Mouse (Mus musculus): ENCODE measurements around the gene Itgb3. TPM values are rescaled to one million over a fixed set of nuclear protein-coding genes. Genes with fewer than 3 reads are reported as not detected.

The Itgb3 gene
- polyA plus RNA-seq, 1 experiment from 2014 or later: 8.9 TPM

DNA sequence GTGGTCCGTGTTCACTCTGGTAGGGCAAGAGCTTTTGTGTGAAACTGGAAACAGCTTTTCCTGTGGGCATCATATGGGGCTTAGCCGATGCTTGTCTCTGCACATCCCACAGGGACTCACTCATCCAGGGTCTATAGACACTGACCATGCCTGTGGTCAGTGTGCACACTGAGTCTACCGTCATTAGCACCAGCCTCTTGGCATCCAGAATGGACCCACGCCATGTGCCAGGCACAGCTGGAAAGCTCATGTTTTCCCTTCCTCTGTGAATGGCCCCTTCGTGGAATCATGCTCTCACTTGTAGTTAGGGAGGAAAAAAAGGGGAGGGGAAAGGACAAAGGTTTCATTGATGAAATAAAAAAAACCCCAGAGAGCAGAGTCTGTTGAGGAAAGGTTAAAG, 30.2 kb downstream of the Itgb3 start:
- H3K4me1 ChIP-seq (ENCODE audit: control insufficient read depth, insufficient read depth, low read length): no peaks in the 10 kb centered on the region
- no peaks in the 10 kb centered on the region for H3K9me3 ChIP-seq (replicated peaks; ENCODE audit: control insufficient read depth, low read length)
- no peak overlapping the region for H3K27ac ChIP-seq (ENCODE audit: low read length)
- H3K4me3 ChIP-seq (replicated peaks; ENCODE audit: low read length): no peak overlapping the region
- no peak overlapping the region for H3K9ac ChIP-seq (ENCODE audit: low read length)
- no peak for ATAC-seq (ENCODE audit: insufficient read depth, low FRiP score)
- H3K27me3 ChIP-seq (ENCODE audit: control insufficient read depth, insufficient read depth, low read length): no peaks in the 10 kb centered on the region
- H3K4me2 ChIP-seq (ENCODE audit: low read depth, low read length): no peak overlapping the region
- H3K36me3 ChIP-seq (ENCODE audit: control insufficient read depth, insufficient read depth, low read length): no peaks in the 10 kb centered on the region; the same call in 1 of the 2 replicates
- 74% methylated on average over 5 of the region's 5 CpGs for WGBS

DNA sequence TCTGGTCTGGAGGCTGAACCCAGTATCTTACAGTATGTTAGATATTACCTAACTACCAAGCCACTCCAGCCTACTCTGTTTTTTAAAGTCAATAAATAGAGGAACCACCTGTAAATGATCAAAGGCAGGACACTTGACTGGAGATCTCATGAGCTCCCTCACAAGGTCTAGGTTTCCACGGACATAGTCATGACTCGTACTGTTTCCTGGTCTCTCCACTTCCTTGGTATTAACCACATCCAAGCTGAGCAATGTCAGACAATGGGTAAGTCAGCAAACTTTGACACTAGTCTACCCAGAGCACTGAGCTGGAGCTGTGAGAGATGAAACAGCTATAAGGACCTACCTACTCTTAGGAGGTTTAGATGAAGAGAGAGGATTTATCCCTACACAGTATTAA, 31.1 kb downstream of the Itgb3 start:
- Histone ChIP-seq H3K27me3 (ENCODE audit: control insufficient read depth, insufficient read depth, low read length) (no peaks in the 10 kb centered on the region), H3K36me3 (ENCODE audit: control insufficient read depth, insufficient read depth, low read length) (no peaks in the 10 kb centered on the region; the same call in 1 of the 2 replicates), H3K9ac (ENCODE audit: low read length) (no peak overlapping the region), H3K4me2 (ENCODE audit: low read depth, low read length) (no peak overlapping the region), H3K4me1 (ENCODE audit: control insufficient read depth, insufficient read depth, low read length) (no peaks in the 10 kb centered on the region), H3K27ac (ENCODE audit: low read length) (no peak overlapping the region), H3K9me3 (replicated peaks; ENCODE audit: control insufficient read depth, low read length) (no peaks in the 10 kb centered on the region), H3K4me3 (replicated peaks; ENCODE audit: low read length) (no peak overlapping the region)
- 65% methylated on average over 2 of the region's 2 CpGs for WGBS
- no peak for ATAC-seq (ENCODE audit: insufficient read depth, low FRiP score)

DNA sequence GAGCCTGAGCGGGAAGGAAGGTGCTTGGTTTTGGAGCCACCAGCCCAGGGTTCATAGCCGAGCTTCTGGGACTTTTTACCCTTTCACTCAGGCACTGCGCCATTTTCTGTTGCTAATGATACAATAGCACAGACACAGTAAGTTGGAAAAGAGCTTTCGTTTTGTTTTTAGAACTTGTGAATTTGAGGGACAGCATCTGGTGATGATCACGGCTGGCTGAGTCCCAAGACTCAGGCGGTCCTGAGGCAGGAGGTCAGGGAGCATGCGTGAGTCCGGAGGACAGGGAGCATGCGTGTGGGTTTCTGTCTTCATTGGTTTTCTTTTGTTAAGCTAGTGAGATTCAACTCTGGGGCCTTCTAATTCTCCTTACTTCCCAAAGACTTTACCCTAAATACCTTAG, 31.8 kb downstream of the Itgb3 start:
- no peaks in the 10 kb centered on the region; the same call in 1 of the 2 replicates for H3K36me3 ChIP-seq (ENCODE audit: control insufficient read depth, insufficient read depth, low read length)
- H3K4me2 ChIP-seq (ENCODE audit: low read depth, low read length): no peak overlapping the region
- no peak for ATAC-seq (ENCODE audit: insufficient read depth, low FRiP score)
- no peaks in the 10 kb centered on the region for H3K27me3 ChIP-seq (ENCODE audit: control insufficient read depth, insufficient read depth, low read length)
- no peaks in the 10 kb centered on the region for H3K9me3 ChIP-seq (replicated peaks; ENCODE audit: control insufficient read depth, low read length)
- H3K4me3 ChIP-seq (replicated peaks; ENCODE audit: low read length): no peak overlapping the region
- H3K9ac ChIP-seq (ENCODE audit: low read length): no peak overlapping the region
- WGBS: 64% methylated on average over 9 of the region's 9 CpGs
- no peak overlapping the region for H3K27ac ChIP-seq (ENCODE audit: low read length)
- H3K4me1 ChIP-seq (ENCODE audit: control insufficient read depth, insufficient read depth, low read length): no peaks in the 10 kb centered on the region

DNA sequence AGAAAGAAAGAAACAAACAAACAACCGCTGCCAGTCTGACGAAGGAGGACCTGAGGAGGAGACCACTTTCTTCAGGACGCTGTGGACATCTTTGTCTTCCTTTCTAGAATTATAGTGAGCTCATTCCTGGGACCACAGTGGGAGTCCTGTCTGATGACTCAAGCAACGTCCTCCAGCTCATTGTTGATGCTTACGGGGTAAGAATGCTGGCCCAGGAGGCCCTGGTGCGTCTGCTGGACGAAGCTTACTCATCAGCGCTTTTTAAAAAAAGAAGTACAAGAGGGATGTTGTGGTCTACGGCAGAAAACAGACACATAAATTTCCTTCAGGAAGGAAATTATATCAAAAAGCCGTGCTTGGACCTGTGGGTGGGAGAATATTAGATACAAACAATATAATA, 33.1 kb downstream of the Itgb3 start:
- Histone ChIP-seq H3K4me3 (replicated peaks; ENCODE audit: low read length) (no peak overlapping the region), H3K9ac (ENCODE audit: low read length) (no peak overlapping the region), H3K27ac (ENCODE audit: low read length) (no peak overlapping the region), H3K27me3 (ENCODE audit: control insufficient read depth, insufficient read depth, low read length) (no peaks in the 10 kb centered on the region), H3K4me1 (ENCODE audit: control insufficient read depth, insufficient read depth, low read length) (no peaks in the 10 kb centered on the region), H3K36me3 (ENCODE audit: control insufficient read depth, insufficient read depth, low read length) (no peaks in the 10 kb centered on the region; the same call in 1 of the 2 replicates), H3K9me3 (replicated peaks; ENCODE audit: control insufficient read depth, low read length) (no peaks in the 10 kb centered on the region), H3K4me2 (ENCODE audit: low read depth, low read length) (no peak overlapping the region)
- no peak for ATAC-seq (ENCODE audit: insufficient read depth, low FRiP score)
- 78% methylated on average over 10 of the region's 10 CpGs for WGBS

DNA sequence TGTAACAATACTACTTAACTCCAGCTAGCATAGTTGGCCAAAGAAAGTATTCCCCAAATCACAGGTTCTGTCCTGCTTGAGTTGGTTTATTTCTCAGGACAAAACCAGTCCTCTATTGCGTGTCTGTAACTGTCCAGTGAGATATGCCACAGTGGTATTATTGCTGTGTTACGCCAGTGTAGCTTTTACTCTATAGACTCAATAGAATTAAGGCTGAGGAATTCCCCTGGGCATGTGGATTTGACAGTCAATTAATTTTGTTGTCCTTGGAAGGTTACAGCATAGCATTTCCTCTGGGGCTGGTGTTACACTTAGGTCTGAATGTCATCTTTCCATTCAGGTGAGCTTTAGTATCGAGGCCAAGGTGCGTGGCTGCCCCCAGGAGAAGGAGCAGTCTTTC, 35.4 kb downstream of the Itgb3 start:
- no peak for ATAC-seq (ENCODE audit: insufficient read depth, low FRiP score)
- no peaks in the 10 kb centered on the region for H3K27me3 ChIP-seq (ENCODE audit: control insufficient read depth, insufficient read depth, low read length)
- H3K36me3 ChIP-seq (ENCODE audit: control insufficient read depth, insufficient read depth, low read length): no peaks in the 10 kb centered on the region; the same call in 1 of the 2 replicates
- no peaks in the 10 kb centered on the region for H3K9me3 ChIP-seq (replicated peaks; ENCODE audit: control insufficient read depth, low read length)
- H3K4me1 ChIP-seq (ENCODE audit: control insufficient read depth, insufficient read depth, low read length): no peaks in the 10 kb centered on the region
- no peak overlapping the region for H3K4me2 ChIP-seq (ENCODE audit: low read depth, low read length)
- H3K27ac ChIP-seq (ENCODE audit: low read length): no peak overlapping the region
- no peak overlapping the region for H3K9ac ChIP-seq (ENCODE audit: low read length)
- no peak overlapping the region for H3K4me3 ChIP-seq (replicated peaks; ENCODE audit: low read length)
- 76% methylated on average over 4 of the region's 4 CpGs for WGBS

DNA sequence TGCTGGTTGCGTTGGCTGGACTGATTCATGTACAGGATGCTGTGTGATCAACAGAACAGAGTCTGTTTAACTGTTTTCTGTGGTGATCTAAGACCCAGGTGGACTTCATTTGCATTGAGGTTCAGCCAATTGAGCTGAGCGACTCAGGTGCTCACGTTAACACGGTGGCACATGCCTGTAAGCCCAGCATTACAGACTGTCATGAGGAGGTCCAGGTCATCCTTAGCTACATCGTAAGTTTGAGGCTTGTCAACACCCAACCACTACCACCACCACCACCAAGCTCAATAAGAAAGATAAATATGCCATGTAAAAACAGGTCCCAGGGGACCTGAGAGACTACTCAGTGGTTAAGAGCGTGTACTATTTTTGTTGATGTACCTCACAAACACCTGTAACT, 37.6 kb downstream of the Itgb3 start:
- WGBS: 90% methylated on average over 6 of the region's 6 CpGs
- H3K27me3 ChIP-seq (ENCODE audit: control insufficient read depth, insufficient read depth, low read length): no peaks in the 10 kb centered on the region
- no peak overlapping the region for H3K4me3 ChIP-seq (replicated peaks; ENCODE audit: low read length)
- no peak overlapping the region for H3K27ac ChIP-seq (ENCODE audit: low read length)
- H3K36me3 ChIP-seq (ENCODE audit: control insufficient read depth, insufficient read depth, low read length): no peaks in the 10 kb centered on the region
- no peaks in the 10 kb centered on the region for H3K4me1 ChIP-seq (ENCODE audit: control insufficient read depth, insufficient read depth, low read length)
- no peak overlapping the region for H3K9ac ChIP-seq (ENCODE audit: low read length)
- H3K9me3 ChIP-seq (replicated peaks; ENCODE audit: control insufficient read depth, low read length): no peaks in the 10 kb centered on the region
- H3K4me2 ChIP-seq (ENCODE audit: low read depth, low read length): no peak overlapping the region
- no peak for ATAC-seq (ENCODE audit: insufficient read depth, low FRiP score)

DNA sequence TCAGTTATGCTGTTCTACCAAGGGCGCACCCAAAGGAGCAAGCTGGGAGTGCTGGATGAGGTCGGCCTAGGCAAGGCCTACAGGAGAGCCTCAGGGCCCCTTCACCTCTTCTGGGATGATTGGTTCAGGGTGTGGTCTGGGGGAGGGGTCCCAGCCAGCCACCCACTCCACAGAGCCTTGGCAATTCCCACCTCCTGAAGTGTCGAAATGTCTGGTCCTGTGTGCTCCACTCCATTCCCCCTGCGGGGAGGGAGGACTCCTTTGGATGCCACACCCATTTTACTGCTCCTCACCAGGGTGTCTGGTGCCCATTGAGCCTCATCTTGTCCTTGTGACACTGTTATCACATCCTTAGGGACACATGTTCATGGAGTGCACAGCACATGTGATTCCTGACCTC, 38.4 kb downstream of the Itgb3 start:
- Histone ChIP-seq H3K4me1 (ENCODE audit: control insufficient read depth, insufficient read depth, low read length) (no peaks in the 10 kb centered on the region), H3K4me3 (replicated peaks; ENCODE audit: low read length) (no peak overlapping the region), H3K4me2 (ENCODE audit: low read depth, low read length) (no peak overlapping the region), H3K9me3 (replicated peaks; ENCODE audit: control insufficient read depth, low read length) (no peaks in the 10 kb centered on the region), H3K27me3 (ENCODE audit: control insufficient read depth, insufficient read depth, low read length) (no peaks in the 10 kb centered on the region), H3K9ac (ENCODE audit: low read length) (no peak overlapping the region), H3K36me3 (ENCODE audit: control insufficient read depth, insufficient read depth, low read length) (no peaks in the 10 kb centered on the region), H3K27ac (ENCODE audit: low read length) (no peak overlapping the region)
- ATAC-seq (ENCODE audit: insufficient read depth, low FRiP score): 0 out of 2 replicates have a peak, but pooled peaks have one; percentile 21
- WGBS: 64% methylated on average over 4 of the region's 4 CpGs

DNA sequence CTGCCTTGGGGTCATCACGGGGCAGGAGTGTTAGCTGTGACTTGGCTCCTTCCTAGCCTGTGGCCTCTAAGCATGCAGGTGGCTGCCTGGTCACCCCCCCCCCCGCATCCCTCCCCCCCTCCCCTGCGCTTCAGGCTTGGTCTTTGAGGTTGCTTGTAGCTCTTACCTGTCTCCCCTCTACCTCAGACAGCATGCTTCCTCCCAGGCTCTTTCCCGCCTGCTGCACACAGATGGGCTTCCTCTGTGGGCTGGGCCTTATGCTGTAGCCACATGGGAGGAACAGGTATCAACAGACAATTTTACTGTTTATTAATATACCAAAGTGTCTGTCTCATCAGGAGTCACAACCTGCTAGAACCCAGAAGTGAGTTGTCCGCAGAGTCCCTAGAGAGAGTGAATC, 38.8 kb downstream of the Itgb3 start:
- Histone ChIP-seq H3K9ac (ENCODE audit: low read length) (no peak overlapping the region), H3K4me1 (ENCODE audit: control insufficient read depth, insufficient read depth, low read length) (no peaks in the 10 kb centered on the region), H3K4me2 (ENCODE audit: low read depth, low read length) (no peak overlapping the region), H3K27me3 (ENCODE audit: control insufficient read depth, insufficient read depth, low read length) (no peaks in the 10 kb centered on the region), H3K9me3 (replicated peaks; ENCODE audit: control insufficient read depth, low read length) (no peaks in the 10 kb centered on the region), H3K36me3 (ENCODE audit: control insufficient read depth, insufficient read depth, low read length) (no peaks in the 10 kb centered on the region), H3K27ac (ENCODE audit: low read length) (peak overlapping the region; percentile 16; the same call in 1 of the 2 replicates), H3K4me3 (replicated peaks; ENCODE audit: low read length) (no peak overlapping the region)
- WGBS: 78% methylated on average over 5 of the region's 5 CpGs
- ATAC-seq (ENCODE audit: insufficient read depth, low FRiP score): no peak

DNA sequence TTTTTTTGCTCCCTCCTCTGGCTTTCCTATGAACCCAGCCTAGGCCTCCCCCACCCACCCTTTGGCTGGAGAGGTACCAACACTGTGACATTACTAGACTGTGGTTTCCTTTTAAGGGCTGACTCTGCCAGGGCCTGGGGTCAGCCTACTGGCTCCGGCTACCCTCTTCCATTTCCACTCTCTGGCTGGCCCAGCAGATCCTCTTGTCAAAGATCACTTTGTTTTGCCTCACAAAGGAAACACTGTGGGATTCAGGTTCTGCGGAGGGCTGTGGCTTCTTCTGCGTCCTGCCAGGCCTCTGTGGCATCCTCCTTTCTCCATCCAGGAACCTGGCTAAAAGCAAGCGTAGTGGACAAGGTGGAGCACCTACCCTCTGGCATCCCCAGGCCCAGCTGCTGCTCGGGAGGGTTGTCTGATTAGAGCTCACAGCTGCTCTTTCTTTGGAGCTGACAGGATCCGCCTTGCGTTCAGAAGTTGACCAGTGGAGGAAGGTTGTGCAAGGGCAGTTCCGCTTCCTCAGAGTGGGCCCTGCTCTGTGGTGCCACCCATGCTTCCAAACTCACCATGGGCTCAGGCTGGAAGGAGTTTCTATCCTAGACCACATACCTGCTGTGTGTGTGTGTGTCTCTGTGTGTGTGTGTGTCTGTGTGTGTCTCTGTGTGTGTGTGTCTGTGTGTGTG, 39.5 kb downstream of the Itgb3 start:
- Histone ChIP-seq H3K4me2 (ENCODE audit: low read depth, low read length) (no peak overlapping the region), H3K27me3 (ENCODE audit: control insufficient read depth, insufficient read depth, low read length) (no peaks in the 10 kb centered on the region), H3K9ac (ENCODE audit: low read length) (no peak overlapping the region), H3K36me3 (ENCODE audit: control insufficient read depth, insufficient read depth, low read length) (no peaks in the 10 kb centered on the region), H3K27ac (ENCODE audit: low read length) (0 out of 2 replicates have a peak overlapping the region, but pooled peaks have one; percentile 16), H3K4me3 (replicated peaks; ENCODE audit: low read length) (no peak overlapping the region), H3K4me1 (ENCODE audit: control insufficient read depth, insufficient read depth, low read length) (no peaks in the 10 kb centered on the region), H3K9me3 (replicated peaks; ENCODE audit: control insufficient read depth, low read length) (no peaks in the 10 kb centered on the region)
- 68% methylated on average over 8 of the region's 8 CpGs for WGBS
- ATAC-seq (ENCODE audit: insufficient read depth, low FRiP score): no peak

All from stomach, embryonic 16.5 days (tissue).